Mouse (Mus musculus) bone marrow macrophage, adult 2 months (primary cell): ENCODE data around the gene Hcn1.

Experiments used
- CTCF ChIP-seq: IDR thresholded peaks from 2 replicates; pipeline ENCODE4 v1.5.1; 2012; ENCODE audit warnings: low read depth, mild to moderate bottlenecking, low read length, moderate library complexity
- POLR2A ChIP-seq: IDR thresholded peaks from 2 replicates; pipeline ENCODE4 v1.6.1; 2012; ENCODE audit warnings: mild to moderate bottlenecking, low read depth, low read length, borderline replicate concordance

- TF ChIP-seq POLR2A (no peak), CTCF (no peak)
Measured at GRCm38 (mm10) chr13:118027868-118028267, 425.7 kb downstream of the Hcn1 start.
